Comparison of ENCODE assay signal across 7 mouse cellular contexts in the genomic region with DNA sequence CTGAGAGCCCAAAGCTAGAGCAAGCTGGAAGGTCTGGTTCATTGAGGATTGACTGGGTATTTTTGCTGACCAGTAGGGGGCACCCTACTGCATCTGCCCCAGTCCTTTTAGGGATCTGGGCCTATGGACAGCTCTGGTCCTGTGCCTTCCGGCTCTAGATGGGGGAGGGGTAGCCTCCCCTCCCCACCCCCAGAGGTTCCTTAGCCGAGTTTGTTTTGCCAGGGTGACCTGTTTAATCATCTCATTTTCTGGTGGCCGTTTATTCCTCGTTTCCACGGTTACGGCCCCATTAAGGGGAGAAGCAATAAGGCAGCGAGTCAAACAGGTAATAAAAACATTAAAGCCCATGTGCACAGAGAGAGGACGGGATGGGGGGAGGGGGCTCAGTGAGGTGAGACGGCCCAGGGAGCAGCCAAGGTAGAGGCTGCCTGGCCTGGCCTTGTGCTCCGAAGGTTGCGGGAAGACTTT.
DNase-seq lines count a peak whose midpoint lies in the region; ATAC-seq and TF ChIP-seq lines count a peak whose summit lies in the region.

No protein-coding gene starts in this region.

- no peaks in the 10 kb centered on the region for H3K27me3 ChIP-seq in liver, adult 2 months (ENCODE audit: control insufficient read depth, insufficient read depth, low read length)
- peaks cover 14% of the 10 kb centered on the region for H3K27me3 ChIP-seq in liver, embryonic 11.5 days (replicated peaks; ENCODE audit: control insufficient read depth, insufficient read depth, low read length)

- H3K9me3 ChIP-seq in liver, embryonic 11.5 days (ENCODE audit: control insufficient read depth, low read length) = no peaks in the 10 kb centered on the region

- H3K27ac ChIP-seq in liver, adult 2 months (replicated peaks; ENCODE audit: insufficient read depth, low read depth, low read length) = no peak overlapping the region
- no peak overlapping the region for H3K27ac ChIP-seq in liver, embryonic 11.5 days (ENCODE audit: low read depth, low read length)

- ATAC-seq in liver, embryonic 11.5 days (replicated peaks; ENCODE audit: low FRiP score) = no peak

- peak; percentile 72 for TF ChIP-seq CTCF in liver, adult 2 months (IDR thresholded peaks at IDR 0.05; ENCODE audit: low read depth, low read length)

- no peaks in the 10 kb centered on the region for H3K4me1 ChIP-seq in liver, adult 2 months (ENCODE audit: control insufficient read depth, insufficient read depth, low read length)
- H3K4me1 ChIP-seq in liver, embryonic 11.5 days (replicated peaks; ENCODE audit: control insufficient read depth, insufficient read depth, low read length) = no peaks in the 10 kb centered on the region

- 75% methylated on average over 11 of the region's 11 CpGs for WGBS in liver, adult 2 months
- 67% methylated on average over 11 of the region's 11 CpGs for WGBS in liver, embryonic 11.5 days

- no peak overlapping the region for H3K4me3 ChIP-seq in liver, adult 2 months (ENCODE audit: insufficient read depth, low read depth, low read length)
- H3K4me3 ChIP-seq in liver, embryonic 11.5 days (ENCODE audit: low read depth, low read length) = no peak overlapping the region

- H3K36me3 ChIP-seq in liver, adult 2 months (ENCODE audit: control insufficient read depth, insufficient read depth, low read length) = no peaks in the 10 kb centered on the region
- H3K36me3 ChIP-seq in liver, embryonic 11.5 days (ENCODE audit: control insufficient read depth, insufficient read depth, low read length) = no peaks in the 10 kb centered on the region

- H3K4me2 ChIP-seq in liver, embryonic 11.5 days = no peak overlapping the region

- H3K79me2 ChIP-seq in liver, adult 2 months (ENCODE audit: control insufficient read depth, insufficient read depth, low read length) = no peaks in the 10 kb centered on the region

- H3K9ac ChIP-seq in liver, adult 2 months (ENCODE audit: low read depth, low read length) = no peak overlapping the region
- no peak overlapping the region for H3K9ac ChIP-seq in liver, embryonic 11.5 days (ENCODE audit: low read depth, low read length)

- DNase-seq in liver, adult 2 months (ENCODE audit: extremely low read depth, low read depth, low spot score) = peak; percentile 19
- DNase-seq in liver, embryonic 11.5 days (ENCODE audit: low spot score) = no peak
- DNase-seq in NIH3T3 (ENCODE audit: low read depth) = peak; percentile 25
- DNase-seq in induced T-regulatory cell, adult 2 months (ENCODE audit: low read depth) = peak; percentile 48
- DNase-seq in naive thymus-derived CD4-positive, alpha-beta T cell, adult 2 months (ENCODE audit: low read depth) = peak; percentile 56
- no peak for DNase-seq in right cerebral cortex, postnatal 10 days (ENCODE audit: low spot score in 2 of 2)
- no peak for DNase-seq in ovary, postnatal 10 days (ENCODE audit: low spot score)

- TF ChIP-seq POLR2A in liver, adult 2 months (IDR thresholded peaks at IDR 0.05; ENCODE audit: extremely low read depth, insufficient read depth, low read length) = no peak

Comparison
In these comparisons a context has a peak if more than half of its experiments do, and no peak if none do; other contexts are left out.
1. DNase-seq: peak in liver, adult 2 months (single experiment), NIH3T3 (single experiment), induced T-regulatory cell, adult 2 months (single experiment) and naive thymus-derived CD4-positive, alpha-beta T cell, adult 2 months (single experiment); none in liver, embryonic 11.5 days (single experiment), right cerebral cortex, postnatal 10 days (0 of 2) and ovary, postnatal 10 days (single experiment).